Mouse (Mus musculus): ENCODE measurements at regions not wholly inside any gene's neighbourhood (a gene's known extent, or its start where the extent isn't known, plus 50 kb on each side); places are given as distances from the start of the nearest gene placed in this dataset.
A peak's percentile ranks its signal among the peaks of the same experiment; 100 is the strongest.

DNA sequence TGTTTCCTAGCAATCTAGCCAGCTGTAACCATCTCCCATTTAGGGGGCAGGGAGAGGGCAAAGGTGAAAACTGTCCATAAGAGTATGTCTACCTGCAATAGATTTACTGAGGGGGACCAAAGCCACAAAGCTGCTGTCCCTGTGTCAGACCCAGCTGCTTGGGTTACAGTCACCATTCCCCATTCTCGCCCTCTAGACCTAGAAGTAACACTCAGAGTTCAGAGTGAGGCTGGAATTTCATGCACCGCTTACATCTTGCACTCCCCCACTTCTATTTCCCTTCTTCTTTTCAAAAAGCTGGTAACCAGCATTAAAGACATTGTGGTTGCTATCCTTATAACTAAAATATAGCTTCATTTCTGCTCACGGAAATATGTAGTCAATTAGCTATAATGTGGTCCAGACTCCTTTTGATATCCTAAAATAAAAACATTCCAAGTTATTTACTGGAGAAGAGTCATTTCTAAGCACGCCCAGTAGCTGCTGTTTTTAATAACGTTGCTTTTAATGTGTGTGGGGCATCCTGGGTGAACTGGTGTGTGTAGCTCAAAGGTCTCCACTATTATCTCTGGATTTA, 157.4 kb upstream of the Fbxo11 start:
- no peak for ATAC-seq (replicated peaks; ENCODE audit: insufficient number of reproducible peaks, low FRiP score, low TSS enrichment, poor library complexity, severe bottlenecking)

DNA sequence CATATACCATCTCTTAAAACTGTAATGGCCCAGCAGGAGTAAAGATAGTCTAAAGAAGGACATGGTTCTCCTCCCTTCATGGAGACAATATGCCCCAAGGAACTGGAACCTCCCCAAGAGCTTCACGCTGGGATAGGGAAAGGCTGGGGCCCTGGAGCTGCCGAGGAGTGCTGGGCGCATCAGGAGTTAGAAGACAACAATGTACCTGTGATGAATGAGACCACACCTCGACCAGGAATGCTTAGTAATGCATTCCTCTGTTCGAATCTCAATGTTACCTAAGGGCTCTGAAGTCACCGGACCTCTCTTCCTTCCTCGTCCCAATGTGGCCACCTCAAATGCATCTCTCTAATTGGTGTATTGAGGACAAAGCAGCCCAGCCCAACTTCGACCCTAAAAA, 175.4 kb upstream of the Fbxo11 start:
- no peak for ATAC-seq (replicated peaks; ENCODE audit: insufficient number of reproducible peaks, low FRiP score, low TSS enrichment, poor library complexity, severe bottlenecking)

DNA sequence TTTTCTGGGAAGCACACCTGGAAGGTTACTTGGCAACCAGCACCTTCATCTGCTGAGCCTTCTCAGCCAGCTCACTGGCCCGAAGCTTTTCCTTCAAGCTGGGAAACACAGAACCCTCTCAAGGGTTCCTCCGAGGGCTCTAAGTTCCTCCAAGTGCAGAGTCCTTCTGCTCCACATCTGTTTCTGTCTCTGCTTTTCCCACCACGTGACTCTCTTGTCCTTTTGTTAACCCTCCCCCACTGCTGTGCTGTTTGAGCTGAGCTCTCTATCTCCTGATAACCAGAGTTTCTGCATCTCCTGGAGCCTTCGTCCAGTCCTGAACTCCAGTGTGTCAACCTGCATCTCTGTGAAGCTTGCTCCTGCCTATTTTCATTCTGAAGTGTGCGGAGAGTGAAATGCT, 183.5 kb upstream of the Fbxo11 start:
- ATAC-seq (replicated peaks; ENCODE audit: insufficient number of reproducible peaks, low FRiP score, low TSS enrichment, poor library complexity, severe bottlenecking) = no peak

DNA sequence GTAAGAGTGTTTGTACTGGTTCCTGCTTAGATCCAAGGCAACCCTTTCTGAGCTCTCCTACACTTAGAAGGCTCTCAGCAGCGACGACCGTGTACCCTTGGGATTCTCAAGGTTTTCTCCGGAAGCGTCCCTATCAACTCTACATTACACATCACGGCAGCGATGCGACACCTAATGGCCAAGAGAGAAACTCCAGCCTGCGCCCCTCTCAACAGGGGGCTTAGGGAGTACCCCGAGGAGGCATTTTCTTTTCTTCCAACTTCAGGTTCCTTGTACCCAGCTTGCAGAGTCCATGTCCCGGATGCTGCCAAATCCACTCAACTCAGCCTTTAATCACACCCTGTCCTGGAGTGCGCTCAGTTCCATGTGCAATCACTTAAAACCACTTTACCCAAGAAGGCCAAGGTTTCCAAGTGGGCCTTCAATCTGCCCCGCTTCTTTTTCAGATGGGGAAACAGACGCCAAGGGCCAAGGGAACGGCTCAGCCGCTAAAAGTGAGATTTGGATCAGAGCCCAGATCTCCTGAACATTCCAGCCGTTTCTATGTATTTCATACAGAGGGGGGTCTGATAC, 186.9 kb upstream of the Fbxo11 start:
- no peak for ATAC-seq (replicated peaks; ENCODE audit: insufficient number of reproducible peaks, low FRiP score, low TSS enrichment, poor library complexity, severe bottlenecking)

DNA sequence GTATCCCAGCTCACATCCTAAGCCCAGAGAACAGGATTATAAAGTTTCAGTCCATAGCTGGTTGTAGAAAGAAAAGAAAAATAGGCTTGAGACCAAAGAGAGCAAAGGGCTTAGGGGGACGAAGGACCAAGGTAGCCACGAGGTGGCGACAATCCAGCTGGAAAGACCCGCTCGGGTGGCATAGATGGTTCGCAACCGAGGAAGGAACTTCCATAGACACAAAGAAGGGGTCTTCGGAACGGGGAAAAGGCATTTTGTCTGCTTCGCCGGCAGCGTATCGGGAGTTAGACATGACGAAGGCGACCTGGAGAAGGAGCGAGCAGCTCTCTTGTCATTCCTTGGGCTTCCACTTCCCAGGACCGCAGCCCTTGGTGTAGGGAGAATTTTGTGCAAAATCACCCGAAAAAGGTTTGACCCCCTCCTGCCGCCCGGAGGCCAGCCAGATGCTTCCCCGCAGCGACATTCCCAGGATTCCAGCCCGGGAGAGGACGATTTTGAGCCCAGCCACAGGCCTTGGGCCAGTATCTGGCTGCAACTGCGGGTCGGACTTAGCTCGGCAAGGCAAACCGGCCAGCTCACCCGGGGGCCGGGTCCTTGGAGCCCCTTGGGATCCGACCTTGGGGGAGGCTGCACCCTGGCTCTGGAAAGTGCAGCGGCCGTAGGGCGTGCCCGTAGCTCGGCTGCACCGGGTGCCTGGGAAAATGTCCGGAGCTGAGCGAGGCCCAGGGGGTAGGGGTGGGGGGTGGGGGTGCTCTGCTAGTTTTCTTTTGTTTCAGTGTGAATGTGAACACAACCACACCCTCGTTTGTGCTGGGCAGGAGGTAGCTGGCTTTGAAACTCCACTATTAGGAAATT, 184.5 kb upstream of the Foxn2 start:
- peak; percentile 47 for ATAC-seq (replicated peaks; ENCODE audit: insufficient number of reproducible peaks, low FRiP score, low TSS enrichment, poor library complexity, severe bottlenecking)

DNA sequence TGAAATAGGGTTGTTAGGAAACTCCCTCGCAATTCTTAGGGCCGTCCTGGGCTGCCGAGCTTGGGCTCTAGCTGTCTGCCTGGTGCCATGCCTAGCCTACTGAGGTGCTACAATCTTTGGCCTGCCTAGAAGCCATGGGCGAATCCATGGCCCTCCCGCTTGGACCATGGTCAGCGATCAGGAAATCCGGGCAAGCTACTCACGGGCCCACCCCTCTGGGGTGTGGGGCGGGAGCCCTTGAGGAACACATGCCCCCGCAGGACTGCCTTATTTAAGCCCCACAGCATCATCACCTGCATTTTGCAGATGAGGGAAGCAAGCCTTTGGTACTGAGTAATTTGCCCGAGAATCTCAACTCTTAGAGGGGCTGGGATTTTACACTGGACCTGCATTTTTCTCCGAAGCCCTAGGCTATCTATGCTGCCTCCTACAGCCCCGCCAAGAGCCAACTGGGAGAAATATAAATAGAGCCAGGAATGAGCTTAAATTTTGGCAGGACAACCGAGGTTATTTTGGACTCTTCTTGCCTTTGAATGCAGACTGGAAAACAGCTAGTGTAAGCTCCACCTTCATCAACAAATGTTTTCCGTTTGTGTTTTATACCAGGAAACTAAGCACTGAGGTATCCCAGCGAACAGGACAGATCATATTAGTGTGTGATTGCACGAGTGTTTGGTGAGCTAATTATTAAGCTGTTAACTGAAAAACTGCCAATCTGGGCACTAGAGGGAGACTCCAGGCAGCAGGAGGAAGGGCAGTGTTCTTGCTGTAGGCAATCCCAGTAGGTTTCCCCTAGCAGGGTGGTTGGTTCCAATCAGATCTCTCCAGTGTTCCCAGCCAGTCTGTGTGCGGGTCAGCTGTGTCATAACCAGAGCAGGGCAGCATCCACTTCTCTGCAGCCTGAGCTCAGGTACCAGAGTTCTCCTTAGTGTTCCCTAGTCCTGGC, 183.6 kb upstream of the Foxn2 start:
- ATAC-seq (replicated peaks; ENCODE audit: insufficient number of reproducible peaks, low FRiP score, low TSS enrichment, poor library complexity, severe bottlenecking) = peak; percentile 61

DNA sequence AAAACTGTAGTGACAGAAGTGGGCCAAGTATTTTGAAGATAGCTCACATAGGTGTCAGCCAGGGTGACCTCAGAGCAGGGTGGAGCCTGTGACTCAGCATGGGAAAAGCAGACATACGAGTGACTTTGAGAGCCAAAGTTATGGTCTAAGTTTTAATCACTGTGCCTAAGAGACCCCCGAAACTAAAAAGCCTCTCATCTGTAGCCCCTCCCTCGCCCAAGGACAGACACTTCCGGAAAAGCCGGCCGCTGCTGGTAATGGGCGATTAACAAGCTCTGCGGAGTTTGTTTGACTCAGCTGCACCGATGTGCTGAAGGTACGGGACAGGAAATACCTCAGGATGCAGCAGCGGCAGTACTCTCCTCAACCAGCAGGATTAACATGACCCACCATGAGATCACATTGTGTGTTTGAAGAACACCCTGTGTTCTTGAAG, 182.1 kb upstream of the Foxn2 start:
- 0 out of 2 replicates have a peak, but pooled peaks have one; percentile 34 for ATAC-seq (replicated peaks; ENCODE audit: insufficient number of reproducible peaks, low FRiP score, low TSS enrichment, poor library complexity, severe bottlenecking)

DNA sequence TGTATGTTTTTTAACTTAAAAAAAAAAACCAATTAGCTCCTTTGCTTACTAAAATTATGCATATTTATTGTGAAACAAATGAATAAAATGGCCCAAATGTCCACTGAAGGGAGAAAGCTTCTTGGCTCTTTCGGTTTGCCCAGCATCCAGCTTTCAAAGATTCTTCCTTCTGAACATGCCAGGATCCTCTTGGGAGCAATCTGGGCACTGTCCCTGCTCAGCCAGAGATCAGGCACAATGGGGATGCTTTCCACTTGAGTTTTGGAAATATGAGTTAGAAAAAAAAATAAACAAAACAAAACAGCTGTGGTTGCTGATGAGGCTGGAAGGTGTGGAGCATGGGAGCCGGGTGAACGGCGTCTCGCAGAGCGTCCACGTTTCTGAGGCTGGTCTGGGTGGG, 180.3 kb upstream of the Foxn2 start:
- ATAC-seq (replicated peaks; ENCODE audit: insufficient number of reproducible peaks, low FRiP score, low TSS enrichment, poor library complexity, severe bottlenecking) = no peak

DNA sequence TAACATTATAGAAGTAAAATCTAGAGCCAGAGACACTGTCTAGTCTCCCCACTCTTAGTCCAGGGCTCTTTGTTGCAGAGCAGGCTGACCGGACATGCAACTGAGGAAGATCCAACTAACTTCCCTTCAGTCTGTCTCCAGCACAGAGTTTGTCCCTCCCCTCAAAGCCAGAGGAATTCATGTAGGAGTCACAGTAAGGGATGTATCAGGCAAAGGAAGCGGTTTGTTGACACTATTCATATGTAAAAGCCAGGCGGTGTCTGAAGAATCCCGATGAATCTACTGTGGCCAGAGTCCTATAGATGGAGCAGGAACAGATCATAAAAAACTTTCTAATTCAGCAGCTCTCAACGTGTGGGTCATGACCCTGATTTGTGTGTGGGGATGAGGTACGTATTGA, 179.7 kb upstream of the Foxn2 start:
- ATAC-seq (replicated peaks; ENCODE audit: insufficient number of reproducible peaks, low FRiP score, low TSS enrichment, poor library complexity, severe bottlenecking) = no peak

DNA sequence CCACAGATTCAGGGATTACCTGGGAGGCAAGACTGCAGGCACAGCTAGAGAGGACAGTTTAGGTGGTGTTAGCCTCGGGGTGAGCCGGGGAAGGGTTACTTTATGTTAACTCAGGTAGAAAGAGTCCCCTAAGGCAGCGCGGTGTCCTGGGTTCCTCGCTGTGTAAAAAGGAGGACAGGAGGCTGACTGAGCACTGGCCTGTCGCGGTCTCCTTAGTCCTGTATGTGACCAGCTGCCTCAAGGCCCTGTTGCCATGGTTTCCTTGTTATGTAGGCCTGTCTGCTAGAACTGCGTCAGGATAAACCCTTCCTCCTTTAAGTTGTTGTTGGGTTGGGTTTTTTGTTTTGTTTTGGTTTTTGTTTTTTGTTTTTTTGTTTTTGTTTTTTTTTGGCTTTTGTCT, 179.0 kb upstream of the Foxn2 start:
- no peak for ATAC-seq (replicated peaks; ENCODE audit: insufficient number of reproducible peaks, low FRiP score, low TSS enrichment, poor library complexity, severe bottlenecking)

DNA sequence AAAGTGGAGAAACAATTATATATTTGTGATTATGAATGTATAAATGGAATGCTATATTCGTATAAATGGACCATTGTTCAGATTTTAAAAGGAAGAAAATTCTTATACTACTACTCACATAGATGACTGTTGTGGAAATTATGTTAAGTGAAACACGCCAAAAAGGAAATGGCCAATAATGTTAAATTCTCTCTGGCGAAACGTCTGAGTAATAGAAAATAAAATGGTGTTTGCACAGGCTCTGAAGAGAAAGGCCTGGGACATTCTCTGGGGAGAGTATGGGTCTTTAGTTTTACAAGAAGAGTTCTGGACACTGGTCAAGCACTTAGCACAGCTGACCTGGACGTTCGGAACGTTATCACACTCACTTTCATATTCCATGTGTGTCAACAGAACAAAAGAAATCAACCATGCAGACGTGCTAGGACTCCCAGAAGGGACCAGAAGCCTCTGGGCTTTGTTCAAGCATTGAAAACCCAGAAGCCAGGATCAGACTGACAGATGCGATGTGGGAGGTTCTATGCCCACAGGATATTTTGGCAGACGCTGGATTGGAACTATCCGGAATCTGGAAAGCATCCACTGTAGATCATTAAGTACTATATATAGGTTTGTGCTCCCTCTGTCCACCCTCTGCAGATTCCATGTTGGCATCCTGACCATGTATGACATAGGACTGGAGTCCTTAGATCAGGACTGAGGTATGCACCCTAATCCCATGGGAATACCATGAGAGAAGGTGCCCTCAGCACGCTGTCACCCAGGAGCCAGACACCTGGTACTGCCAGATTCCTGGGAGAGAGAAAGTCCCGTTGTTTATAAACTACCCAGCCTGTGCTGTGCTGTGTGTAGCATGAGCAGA, 178.0 kb upstream of the Foxn2 start:
- ATAC-seq (replicated peaks; ENCODE audit: insufficient number of reproducible peaks, low FRiP score, low TSS enrichment, poor library complexity, severe bottlenecking) = no peak

DNA sequence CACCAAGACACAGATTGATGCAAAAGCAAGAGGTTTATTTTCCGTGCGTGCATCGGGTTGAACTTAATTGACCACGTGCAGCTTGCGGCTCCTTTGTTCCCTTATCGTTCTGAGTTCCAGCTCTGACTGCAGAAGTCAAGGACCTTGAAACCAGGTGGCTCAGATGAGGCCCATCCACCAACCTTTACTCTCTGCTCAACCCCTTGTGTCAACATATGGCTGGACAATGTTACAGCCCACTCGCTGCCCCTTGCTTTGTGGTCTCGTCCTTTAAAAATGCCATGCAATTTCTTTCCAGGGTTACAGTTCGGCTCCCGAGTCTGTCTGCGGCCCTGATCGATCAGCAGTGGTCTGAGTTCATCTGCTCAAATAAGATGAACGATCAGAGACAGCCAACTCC, 175.2 kb upstream of the Foxn2 start:
- ATAC-seq (replicated peaks; ENCODE audit: insufficient number of reproducible peaks, low FRiP score, low TSS enrichment, poor library complexity, severe bottlenecking) = no peak

DNA sequence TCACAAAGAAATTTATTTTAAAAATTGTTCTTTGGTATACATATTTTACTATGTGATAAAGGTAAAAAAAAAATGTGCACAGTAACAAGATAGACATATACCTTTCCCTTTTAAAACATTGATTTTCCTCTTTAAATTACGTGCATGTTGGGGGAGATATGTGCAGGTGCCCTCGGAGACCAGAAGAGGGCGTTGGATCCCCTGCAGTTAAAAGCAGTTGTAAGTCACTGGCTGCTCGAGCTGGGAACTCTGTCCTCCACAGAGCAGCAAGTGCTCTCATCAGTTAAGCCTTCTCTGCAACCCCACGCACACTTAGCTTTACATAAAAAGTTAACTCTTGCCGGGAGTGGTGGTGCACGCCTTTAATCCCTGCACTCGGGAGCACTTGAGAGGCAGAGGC, 172.3 kb upstream of the Foxn2 start:
- no peak for ATAC-seq (replicated peaks; ENCODE audit: insufficient number of reproducible peaks, low FRiP score, low TSS enrichment, poor library complexity, severe bottlenecking)

DNA sequence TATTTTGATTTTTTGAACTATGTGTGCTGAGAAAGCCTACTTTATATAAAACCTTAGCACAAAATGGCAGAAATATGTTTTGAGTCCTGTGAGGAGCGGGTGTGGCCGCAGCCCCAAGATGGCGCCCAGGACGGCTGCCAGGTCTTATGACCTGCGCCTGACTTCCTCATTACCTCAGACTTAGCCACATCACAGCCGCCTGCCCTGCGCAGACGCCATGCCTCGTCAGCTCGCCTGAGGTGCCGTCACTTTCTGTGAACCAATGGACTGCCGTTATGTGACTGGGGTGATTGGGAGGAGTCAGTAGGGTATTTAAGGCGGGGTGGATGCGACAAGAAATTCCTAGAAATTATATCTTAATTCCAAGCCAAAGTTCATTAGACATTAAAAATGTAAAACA, 171.7 kb upstream of the Foxn2 start:
- ATAC-seq (replicated peaks; ENCODE audit: insufficient number of reproducible peaks, low FRiP score, low TSS enrichment, poor library complexity, severe bottlenecking) = no peak

DNA sequence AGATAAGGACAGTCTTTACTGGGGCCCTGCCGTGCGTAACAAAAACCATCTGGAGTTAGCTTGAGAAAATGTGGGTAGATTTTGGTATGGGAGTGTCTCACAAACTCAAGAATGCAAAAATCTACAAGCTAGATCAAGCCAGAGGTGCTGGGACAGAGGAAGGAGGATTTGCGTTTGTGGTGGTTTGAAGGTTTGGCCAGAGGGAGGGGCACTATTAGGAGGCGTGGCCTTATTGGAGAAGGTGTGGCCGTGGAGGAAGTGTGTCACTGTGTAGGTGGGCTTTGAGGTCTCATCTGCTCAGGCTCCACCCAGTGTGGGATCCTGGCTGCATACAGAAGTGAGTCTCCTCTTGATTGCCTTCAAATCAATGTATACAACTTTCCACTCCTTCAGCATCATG, 169.6 kb upstream of the Foxn2 start:
- no peak for ATAC-seq (replicated peaks; ENCODE audit: insufficient number of reproducible peaks, low FRiP score, low TSS enrichment, poor library complexity, severe bottlenecking)

DNA sequence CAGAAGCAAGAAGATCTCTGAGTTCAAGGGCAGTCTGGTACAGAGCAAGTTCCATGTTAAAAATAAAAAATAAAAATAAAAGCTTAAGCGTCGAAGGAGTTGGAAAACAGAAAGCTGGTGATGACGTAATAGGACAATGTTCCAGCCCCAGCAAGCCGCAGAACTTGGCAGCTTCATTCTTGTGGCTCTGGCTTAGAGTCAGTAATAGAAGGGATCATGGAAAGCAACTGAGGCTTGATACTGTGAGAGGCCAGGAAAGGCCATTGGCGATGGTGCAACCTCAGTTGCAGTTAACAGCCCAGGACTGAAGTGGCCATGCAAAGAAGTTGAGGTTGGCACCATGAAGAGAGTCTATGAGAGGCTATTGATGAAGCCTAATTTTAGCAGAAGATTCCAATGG, 168.3 kb upstream of the Foxn2 start:
- no peak for ATAC-seq (replicated peaks; ENCODE audit: insufficient number of reproducible peaks, low FRiP score, low TSS enrichment, poor library complexity, severe bottlenecking)

DNA sequence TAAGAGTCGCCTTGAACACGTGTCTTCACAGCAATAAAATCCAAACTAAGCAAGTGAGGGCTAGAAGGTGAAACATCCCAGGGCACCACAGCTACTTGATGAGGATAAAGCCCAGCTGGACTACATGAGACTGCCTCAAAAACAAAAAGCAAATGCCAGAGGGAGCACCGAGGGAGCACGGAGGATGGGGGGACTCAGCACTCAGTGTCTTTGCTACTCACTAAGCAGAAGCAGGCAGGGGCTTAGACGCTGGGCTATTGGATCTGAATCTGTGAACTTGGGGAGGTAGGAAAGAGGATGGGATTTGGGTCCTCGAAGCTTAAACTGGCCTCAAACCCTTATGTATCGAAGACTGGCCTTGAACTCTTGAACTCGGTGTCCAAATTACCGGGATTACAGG, 167.0 kb upstream of the Foxn2 start:
- no peak for ATAC-seq (replicated peaks; ENCODE audit: insufficient number of reproducible peaks, low FRiP score, low TSS enrichment, poor library complexity, severe bottlenecking)

DNA sequence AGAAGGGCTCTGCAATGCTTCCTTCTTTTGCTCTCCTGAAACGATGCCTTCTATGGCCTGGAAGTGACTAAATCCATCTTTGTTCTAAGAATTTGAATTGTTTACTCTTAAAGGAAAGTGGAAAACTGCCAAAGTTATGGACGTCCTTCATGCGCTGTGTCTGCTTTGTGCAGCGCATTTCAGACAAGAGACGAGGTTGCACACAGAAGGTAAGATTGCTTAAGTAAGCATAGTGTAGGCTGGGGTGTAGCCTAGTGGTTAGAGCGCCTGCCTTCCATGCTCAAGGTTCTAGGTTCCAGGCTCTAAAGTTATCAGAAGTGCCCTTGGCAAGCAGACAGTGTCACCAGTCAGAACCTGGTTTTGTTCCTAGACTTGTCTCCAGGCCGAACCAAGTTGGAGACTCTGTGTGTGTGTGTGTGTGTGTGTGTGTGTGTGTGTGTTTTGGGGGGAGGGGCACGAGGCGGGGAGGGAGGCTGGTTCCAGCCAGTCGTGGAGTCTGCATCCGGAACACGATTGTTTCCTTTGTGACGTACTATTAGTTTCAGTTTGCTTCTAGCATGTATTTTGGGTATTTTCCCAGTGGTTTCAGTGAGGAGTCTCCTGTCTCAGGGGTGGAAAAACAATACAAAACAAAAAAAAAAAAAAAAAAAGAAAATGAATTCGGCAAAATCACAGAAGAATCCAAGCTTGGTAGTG, 166.4 kb upstream of the Foxn2 start:
- ATAC-seq (replicated peaks; ENCODE audit: insufficient number of reproducible peaks, low FRiP score, low TSS enrichment, poor library complexity, severe bottlenecking) = no peak

Data from monocyte, adult 5-6 weeks (primary cell).